Mouse (Mus musculus): ENCODE measurements around the gene Smtn.

- TF ChIP-seq POLR2A (IDR thresholded peaks at IDR 0.05; ENCODE audit: borderline replicate concordance, control insufficient read depth, low read depth, low read length) (no peak), CTCF (IDR thresholded peaks at IDR 0.05; ENCODE audit: control insufficient read depth, insufficient read depth, low read length) (no peak)
Observed at GRCm38 (mm10) chr11:3549791-3550190, 9.4 kb upstream of the Smtn start.

All from bone marrow, adult 2 months (tissue).